Mouse (Mus musculus) cerebellum, adult 2 months (tissue): Measurements from ENCODE around the gene Capn1.

Experiments
- CTCF ChIP-seq: fragments of 200-500 bp; IDR thresholded peaks from 2 replicates; pipeline ENCODE4 v1.5.1; 2011; ENCODE audit warnings: low read depth, mild to moderate bottlenecking, control low read depth, low read length, moderate library complexity, borderline replicate concordance; ENCODE audit not compliant: insufficient read depth
- POLR2A ChIP-seq: fragments of 200-500 bp; IDR thresholded peaks from 2 replicates; pipeline ENCODE4 v1.6.1; 2011; ENCODE audit warnings: low read length, control low read depth, borderline replicate concordance; ENCODE audit not compliant: insufficient read depth

DNA sequence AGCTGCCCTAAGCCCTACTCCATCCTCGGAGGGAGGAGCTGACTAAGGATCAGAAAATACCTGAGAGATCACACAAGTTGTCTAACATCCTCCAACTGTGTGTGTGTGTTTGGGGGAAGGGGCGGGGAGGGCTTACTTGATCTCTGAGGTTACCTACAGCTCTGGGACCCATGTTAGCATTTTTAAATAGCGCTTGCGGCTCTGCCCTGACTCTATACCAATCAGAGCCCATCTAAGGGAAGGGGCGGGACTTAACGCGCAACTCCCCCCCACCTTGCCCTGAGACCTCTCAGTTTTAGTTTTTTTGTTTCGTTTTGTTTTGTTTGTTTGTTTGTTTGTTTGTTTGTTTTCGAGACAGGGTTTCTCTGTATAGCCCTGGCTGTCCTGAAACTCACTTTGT is 13.7 kb upstream of the Capn1 start:
- no peak for TF ChIP-seq POLR2A
- no peak for TF ChIP-seq CTCF
